ENCODE assay signal across 8 mouse cellular contexts in the genomic region with DNA sequence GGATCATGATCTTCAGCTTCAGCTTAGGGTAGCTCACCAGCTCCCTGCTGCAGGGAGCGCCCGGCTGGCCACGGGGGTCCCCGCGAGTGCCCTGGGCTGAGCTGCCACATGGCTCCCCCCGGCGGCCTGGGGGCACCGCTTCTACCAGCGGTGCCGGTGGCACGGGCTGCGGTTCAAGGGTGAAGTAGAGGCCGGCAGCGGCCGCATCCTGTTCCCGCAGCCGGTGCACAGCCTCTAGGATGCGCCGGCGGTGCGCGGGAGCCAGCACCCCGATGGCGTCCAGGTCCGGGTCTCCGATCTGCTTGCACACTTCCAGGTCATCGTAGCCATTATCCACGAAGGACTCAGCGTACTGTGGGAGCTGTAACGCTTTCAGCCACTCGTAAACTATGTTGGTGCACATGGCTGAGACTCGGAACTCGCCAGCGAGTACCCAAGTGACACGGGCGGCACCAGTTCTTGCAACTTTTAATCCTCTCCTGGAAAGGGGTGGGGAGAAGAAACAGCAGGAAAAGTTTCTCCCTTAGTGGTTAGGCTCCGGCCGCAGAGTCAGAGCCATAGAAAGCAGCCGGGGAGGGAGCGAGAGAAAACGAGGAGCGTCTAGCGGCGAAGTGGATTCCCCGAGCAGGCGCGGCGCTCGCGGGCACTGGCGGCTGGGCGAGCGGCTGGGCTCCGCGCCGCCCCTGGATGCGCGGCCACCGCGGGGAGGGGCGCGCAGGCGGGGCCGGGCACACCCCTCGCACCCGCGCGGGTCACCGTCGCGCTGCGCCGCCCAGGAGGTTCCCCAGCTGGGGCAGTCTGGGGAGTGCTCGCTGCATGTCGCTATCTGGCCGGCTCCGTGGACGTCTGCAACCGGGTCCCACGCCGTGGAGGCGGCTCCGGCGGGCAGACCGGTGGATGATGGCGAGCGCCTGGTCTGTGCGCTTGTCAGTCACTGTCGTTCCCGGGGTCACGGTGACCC. TPM values are rescaled to one million over a fixed set of nuclear protein-coding genes. Genes with fewer than 3 reads are reported as not detected.
DNase-seq lines count a peak whose midpoint lies in the region; ATAC-seq lines count a peak whose summit lies in the region.

TSS of gene Samd5 (minus strand) at position 648 of the 961 bp plus-strand sequence.

- no peaks in the 10 kb centered on the region for H3K36me3 ChIP-seq in hindbrain, embryonic 13.5 days

- H3K4me3 ChIP-seq in hindbrain, embryonic 13.5 days, result peak within 1 kb of the TSS; percentile 73

- peak within 1 kb of the TSS; percentile 94 for H3K4me2 ChIP-seq in hindbrain, embryonic 13.5 days

- H3K9me3 ChIP-seq in hindbrain, embryonic 13.5 days, result no peaks in the 10 kb centered on the region

- H3K27ac ChIP-seq in hindbrain, embryonic 13.5 days, result peak within 1 kb of the TSS; percentile 85

- peaks cover 40% of the 10 kb centered on the region for H3K4me1 ChIP-seq in hindbrain, embryonic 13.5 days (replicated peaks)

- peaks cover 22% of the 10 kb centered on the region for H3K27me3 ChIP-seq in hindbrain, embryonic 13.5 days

- peak; percentile 54 for DNase-seq in R1 (ENCODE audit: low read depth, low spot score)
- peak; percentile 67 to 68 for DNase-seq in cerebellum, postnatal 10 days
- DNase-seq in frontal cortex, postnatal 36 days (ENCODE audit: low spot score in 2 of 2), result peak; percentile 52 to 62
- DNase-seq in left cerebral cortex, postnatal 25 days (ENCODE audit: low spot score in 2 of 2), result peak; percentile 57 to 73
- DNase-seq in right cerebral cortex, postnatal 14 days, result peak; percentile 55
- DNase-seq in spleen, postnatal 36 days (ENCODE audit: low spot score in 2 of 2), result no peak

- intact Hi-C loops in left cerebral cortex, postnatal 25 days (cut with DNase I), result loop anchor here (1.0 to 5.0 kb wide), 2 partner anchors 100 to 883 kb away; no protein-coding TSS in a partner anchor

- ATAC-seq in hindbrain, embryonic 13.5 days (ENCODE audit: low FRiP score), result peak; percentile 87
- ATAC-seq in megakaryocyte, adult 5-6 weeks (ENCODE audit: poor library complexity, severe bottlenecking), result 0 out of 2 replicates have a peak, but pooled peaks have one; percentile 24

- WGBS in hindbrain, embryonic 13.5 days, result under 1% methylated on average over 86 of the region's 91 CpGs

- peak within 1 kb of the TSS; percentile 83 for H3K9ac ChIP-seq in hindbrain, embryonic 13.5 days

RNA-seq across cellular contexts. Expression of gene Samd5, which starts in this region (rescaled TPM):
- polyA plus RNA-seq in hindbrain, embryonic 13.5 days (2015; fragmentation: Nextera tagmentation; extraction: Ambion mirVana), result 4.9 and 6.8 TPM in 2 replicates
- 10 to 100 TPM; 10.0 to 10.6 TPM for total RNA-seq in left cerebral cortex, postnatal 25 days (2021)
- total RNA-seq in megakaryocyte, adult 5-6 weeks (2015), result not detected in 2 replicates
- total RNA-seq in megakaryocyte, adult 5-6 weeks (2017), result not detected in 2 replicates

Comparison
In these comparisons a context has a peak if more than half of its experiments do, and no peak if none do; other contexts are left out.
1. RNA of gene Samd5 (total RNA-seq): 10.0 to 10.6 TPM in left cerebral cortex, postnatal 25 days; not detected in megakaryocyte, adult 5-6 weeks; every median in the first group is over 10 times any median in the second.
2. Peak in ATAC-seq in megakaryocyte, adult 5-6 weeks; RNA of the gene not detected or under 1 TPM.
3. DNase-seq: peak in R1 (single experiment), cerebellum, postnatal 10 days (2 of 2), frontal cortex, postnatal 36 days (2 of 2), left cerebral cortex, postnatal 25 days (2 of 2) and right cerebral cortex, postnatal 14 days (single experiment); none in spleen, postnatal 36 days (0 of 2).